Mouse (Mus musculus) heart, adult 9 months (tissue): ENCODE data around the gene Izumo1r.

Source experiments
- DNase-seq, 2 experiments: peaks; one replicate each; pipeline ENCODE4 v3.0.0; 2022; ENCODE audit warnings: low spot score in 2 of 2

Izumo1r gene

GRCm38 (mm10) chr9:14903581-14904378, at the start of gene Izumo1r:
Gene Izumo1r (minus strand): TSS chr9:14903949.
- DNase-seq, result no peak

DNA sequence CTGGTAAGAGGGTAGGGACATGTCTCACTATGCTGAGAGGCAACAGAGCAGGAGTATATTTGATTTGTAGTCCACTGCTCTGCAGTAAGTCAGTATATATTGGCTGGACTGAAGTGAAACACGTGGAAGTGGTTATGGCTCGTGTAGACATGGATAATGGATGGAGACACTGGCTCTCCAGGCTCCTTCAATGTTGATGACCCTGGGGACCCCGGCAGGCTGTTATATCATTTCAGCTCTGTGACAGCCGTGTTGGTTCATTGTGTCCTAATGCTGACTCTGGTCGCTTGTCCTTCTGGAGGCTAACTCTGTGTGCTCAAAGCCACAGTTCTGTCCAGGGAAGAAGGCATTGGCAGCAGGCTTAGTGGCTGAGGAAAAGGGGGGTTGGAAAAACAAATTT, 47.3 kb upstream of the Izumo1r start:
- no peak for DNase-seq

GRCm38 (mm10) chr9:14948843-14949242, 45.1 kb upstream of the Izumo1r start:
- no peak for DNase-seq

- DNase-seq, result no peak
Measured at GRCm38 (mm10) chr9:14946677-14947076, 42.9 kb upstream of the Izumo1r start.

- no peak for DNase-seq
Measured at GRCm38 (mm10) chr9:14945919-14946318, 42.2 kb upstream of the Izumo1r start.

DNA sequence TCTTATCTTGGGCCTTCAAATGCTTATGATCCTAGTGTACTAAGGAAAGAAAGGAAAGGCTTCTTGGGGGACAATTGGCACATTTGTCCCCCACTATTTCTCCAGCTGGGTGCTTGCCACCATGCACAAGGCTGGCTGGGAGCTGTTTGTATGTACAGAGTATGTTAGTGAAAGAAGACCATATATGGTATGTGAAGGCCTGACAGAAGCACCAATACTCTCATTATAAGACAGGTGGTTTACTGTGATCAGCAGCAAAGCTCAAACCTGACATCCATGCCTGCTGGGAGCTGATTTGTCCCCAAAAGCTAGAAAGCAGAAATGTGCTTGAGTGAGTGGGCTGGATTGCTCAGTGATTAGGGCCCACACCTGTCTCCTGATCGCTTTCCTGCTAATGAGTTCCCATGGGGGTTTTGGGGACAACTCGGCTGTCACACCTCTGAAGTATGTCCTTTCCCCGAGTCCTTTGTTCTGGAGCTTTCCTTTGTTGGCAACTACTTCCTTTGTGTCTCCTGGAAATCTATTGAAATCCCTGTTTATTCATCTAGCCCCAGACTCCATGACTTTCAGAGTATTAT, 38.5 kb upstream of the Izumo1r start:
- DNase-seq, result no peak

DNA sequence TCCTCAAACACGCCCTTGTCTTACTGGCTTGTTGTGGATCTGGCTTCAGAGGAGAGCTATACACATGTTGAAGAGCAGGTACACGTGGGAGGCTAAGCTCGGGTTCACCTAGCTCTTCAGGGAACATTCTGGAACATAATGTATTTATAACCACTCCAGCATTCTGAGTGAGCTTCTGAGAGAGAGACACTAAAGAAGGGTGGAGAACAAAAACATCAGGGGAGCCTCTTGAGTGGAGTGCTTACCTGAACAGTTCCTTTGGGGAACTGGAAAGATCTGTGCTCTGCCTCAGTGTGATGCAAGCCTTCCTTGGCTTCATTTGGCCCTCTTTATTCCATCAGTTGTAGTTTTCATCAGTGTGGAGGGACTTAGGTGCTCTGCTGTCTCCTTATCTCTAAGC, 35.9 kb upstream of the Izumo1r start:
- DNase-seq, result no peak

DNA sequence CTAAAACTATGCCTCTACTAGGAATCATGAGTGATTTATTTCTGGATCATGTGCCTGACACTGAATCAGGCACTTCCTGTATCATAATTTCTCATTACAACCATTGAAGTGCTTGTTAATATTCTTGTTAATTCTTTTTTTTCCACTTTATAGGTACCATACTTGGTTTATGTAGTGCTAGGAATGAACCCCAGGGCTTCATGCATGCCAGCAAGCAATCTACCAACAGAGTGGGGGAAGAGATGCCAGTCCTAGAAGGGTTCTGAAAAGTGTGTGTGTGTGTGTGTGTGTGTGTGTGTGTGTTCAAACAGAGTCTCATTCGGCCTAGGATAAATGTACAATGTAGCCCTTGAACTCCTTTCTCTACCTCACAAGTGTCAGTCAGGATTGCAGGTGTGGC, 33.6 kb upstream of the Izumo1r start:
- no peak for DNase-seq

GRCm38 (mm10) chr9:14934851-14935250, 31.1 kb upstream of the Izumo1r start:
- no peak for DNase-seq

GRCm38 (mm10) chr9:14931943-14932342, 28.2 kb upstream of the Izumo1r start:
- no peak for DNase-seq

- DNase-seq, result no peak
Measured at GRCm38 (mm10) chr9:14931211-14931610, 27.5 kb upstream of the Izumo1r start.

GRCm38 (mm10) chr9:14926593-14926992, 22.8 kb upstream of the Izumo1r start:
- DNase-seq, result no peak

- no peak for DNase-seq
Measured at GRCm38 (mm10) chr9:14923625-14924024, 19.9 kb upstream of the Izumo1r start.

DNA sequence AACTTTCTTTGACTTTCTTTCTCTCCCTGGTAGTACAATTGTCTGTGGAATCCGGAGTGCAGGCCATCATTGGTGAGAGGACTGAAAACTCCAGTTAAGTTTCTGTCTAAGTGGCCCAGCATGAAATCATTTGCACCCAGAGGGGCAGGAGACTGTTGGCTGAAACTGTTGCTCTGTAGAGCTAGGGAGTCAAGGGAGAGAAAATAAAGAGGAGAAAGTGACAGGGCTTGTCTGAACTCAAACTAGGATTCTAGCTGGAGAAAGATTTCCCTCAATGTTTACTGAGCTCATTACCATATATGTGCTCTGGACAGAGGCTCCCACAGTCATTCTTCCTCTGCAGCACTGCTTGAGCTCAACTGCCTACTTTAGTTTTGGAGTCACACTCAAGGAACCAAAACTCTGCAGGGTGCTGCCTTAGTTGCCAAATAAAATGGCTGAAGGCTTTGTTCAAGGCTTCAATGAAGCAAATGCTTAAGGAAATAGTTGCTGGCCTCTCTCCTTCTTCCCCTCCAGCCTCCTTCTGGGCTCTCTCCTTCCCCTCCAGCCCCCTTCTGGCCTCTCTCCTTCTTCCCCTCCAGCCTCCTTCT, 18.3 kb upstream of the Izumo1r start:
- DNase-seq, result no peak

GRCm38 (mm10) chr9:14921254-14921653, 17.5 kb upstream of the Izumo1r start:
- DNase-seq, result no peak

DNA sequence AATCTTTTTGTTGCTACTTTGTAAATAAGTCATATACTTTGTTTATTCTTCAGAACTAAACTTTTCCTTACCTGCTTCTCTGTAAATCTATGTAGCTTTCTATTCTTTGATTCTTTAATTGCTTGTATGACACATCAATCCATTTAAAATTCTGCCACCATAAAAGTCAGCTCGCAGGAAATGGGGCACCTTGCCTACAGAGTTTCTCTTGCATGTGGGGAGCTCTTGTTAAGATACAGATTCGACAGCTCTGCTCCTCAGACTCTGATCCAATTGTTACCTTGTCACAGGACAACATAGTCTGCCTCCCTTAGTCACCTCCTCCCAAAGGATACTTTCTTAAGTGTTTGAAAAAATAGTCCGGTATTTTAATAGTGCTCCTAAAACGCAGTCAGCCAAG, 16.9 kb upstream of the Izumo1r start:
- DNase-seq, result no peak

GRCm38 (mm10) chr9:14918825-14919668, 15.3 kb upstream of the Izumo1r start:
- no peak for DNase-seq

- DNase-seq, result no peak
Measured at GRCm38 (mm10) chr9:14917661-14918060, 13.9 kb upstream of the Izumo1r start.

DNA sequence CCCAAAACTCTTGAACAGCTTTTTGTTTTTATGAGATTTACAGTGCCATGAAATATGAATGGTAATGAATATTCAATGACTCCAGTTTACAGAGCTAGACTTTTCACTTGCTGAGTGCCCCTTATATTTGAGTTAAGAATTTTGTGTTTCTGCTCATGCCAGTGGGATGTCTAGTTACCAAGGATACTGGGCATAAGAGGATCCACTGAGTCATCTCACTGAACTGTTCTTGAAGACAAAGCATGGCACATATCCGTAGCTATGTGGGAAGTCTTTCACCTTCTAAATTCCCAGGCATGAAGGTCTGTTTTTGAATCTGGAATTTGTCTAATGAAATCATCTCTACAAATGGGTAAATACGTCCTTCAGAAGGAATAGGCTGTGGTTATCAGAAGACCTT, 8.3 kb upstream of the Izumo1r start:
- DNase-seq, result no peak

DNA sequence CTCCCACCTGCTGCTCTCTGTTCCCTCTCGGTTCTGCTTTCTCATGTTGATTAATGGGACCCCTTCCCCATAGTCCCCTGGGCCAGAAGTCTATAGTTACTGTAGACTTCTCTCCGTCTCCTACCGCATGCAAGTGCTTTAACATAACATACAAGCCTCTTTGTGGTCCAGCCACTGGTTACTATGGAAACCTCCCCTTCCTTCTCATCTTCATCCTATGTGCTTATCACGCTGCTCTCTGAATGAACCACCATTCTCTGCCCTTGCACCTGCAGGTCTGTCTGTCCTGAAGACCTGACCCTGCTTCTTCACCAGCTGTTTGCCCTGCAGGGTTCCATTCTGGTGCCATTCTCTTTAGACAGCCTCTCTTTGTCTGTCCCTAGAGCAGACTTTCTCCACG, 6.2 kb upstream of the Izumo1r start:
- no peak for DNase-seq

GRCm38 (mm10) chr9:14907816-14908415, 4.2 kb upstream of the Izumo1r start:
- no peak for DNase-seq

GRCm38 (mm10) chr9:14905956-14906355, 2.2 kb upstream of the Izumo1r start:
- DNase-seq, result no peak
